Mouse (Mus musculus) CH12.LX (cell line): Measurements from ENCODE around the gene Habp4. TPM values are rescaled to one million over a fixed set of nuclear protein-coding genes. Genes with fewer than 3 reads are reported as not detected.

Experiments
- DNase-seq: peaks from one replicate; pipeline ENCODE4 v3.0.0-alpha.2; 2013; ENCODE audit errors: extremely low read depth
- H3K27ac ChIP-seq: 2 replicates; pipeline ENCODE4 v1.5.1; 2012; ENCODE audit warnings: low read depth, mild to moderate bottlenecking, control low read depth, moderate library complexity; ENCODE audit not compliant: insufficient read depth
- H3K27me3 ChIP-seq: replicated peaks from 2 replicates; pipeline ENCODE3; 2012; ENCODE audit warnings: inconsistent platforms
- H3K36me3 ChIP-seq, 2 experiments: replicated peaks in 1 of 2; 2 replicates each; pipeline versions ENCODE3 to v1.6.1; 2012; ENCODE audit warnings: inconsistent platforms in 1 of 2, low read length in 1 of 2, mild to moderate bottlenecking in 1 of 2, mixed read lengths in 1 of 2, moderate library complexity in 1 of 2; ENCODE audit not compliant: control insufficient read depth in 1 of 2, insufficient read depth in 1 of 2
- H3K4me1 ChIP-seq, 2 experiments: 2 replicates each; pipeline ENCODE4 v1.6.1; 2012; ENCODE audit warnings: inconsistent platforms in 1 of 2, moderate library complexity in 1 of 2; ENCODE audit not compliant: insufficient read depth in 2 of 2, control insufficient read depth in 1 of 2
- H3K4me2 ChIP-seq: 2 replicates; pipeline ENCODE4 v1.6.1; 2012; ENCODE audit warnings: low read depth, mild to moderate bottlenecking, control low read depth; ENCODE audit not compliant: poor library complexity, insufficient read depth, severe bottlenecking
- H3K4me3 ChIP-seq, 3 experiments: fragments of 150-350 bp in 1 of 3; sonication (generic) in 1 of 3; replicated peaks in 1 of 3; 2 replicates each; pipeline versions ENCODE3 to v1.5.1; 2011 to 2012; ENCODE audit warnings: low read depth in 2 of 3, low read length in 2 of 3, mild to moderate bottlenecking in 2 of 3, moderate library complexity in 2 of 3, control low read depth in 1 of 3, improper control_type of control experiment in 1 of 3, inconsistent platforms in 1 of 3, mixed read lengths in 1 of 3; ENCODE audit not compliant: poor library complexity in 1 of 3
- H3K79me2 ChIP-seq: replicated peaks from 2 replicates; pipeline ENCODE4 v1.6.1; 2012; ENCODE audit warnings: mild to moderate bottlenecking, moderate library complexity; ENCODE audit not compliant: control insufficient read depth, poor library complexity, insufficient read depth, severe bottlenecking; ENCODE audit errors: extremely low read depth
- H3K9ac ChIP-seq: 2 replicates; pipeline ENCODE4 v1.6.1; 2012; ENCODE audit warnings: low read depth, mild to moderate bottlenecking, control low read depth, moderate library complexity; ENCODE audit not compliant: insufficient read depth
- H3K9me3 ChIP-seq: replicated peaks from 2 replicates; pipeline ENCODE3; 2012; ENCODE audit warnings: low read length, inconsistent platforms, mixed read lengths
- CTCF ChIP-seq, 2 experiments: IDR thresholded peaks in 1 of 2; conservative IDR thresholded peaks in 1 of 2; 2 replicates each; pipeline ENCODE4 v1.5.1; 2011 to 2012; ENCODE audit warnings: low read depth in 2 of 2, low read length in 2 of 2, improper control_type of control experiment in 1 of 2, inconsistent platforms in 1 of 2, mild to moderate bottlenecking in 1 of 2, moderate library complexity in 1 of 2
- E2F4 ChIP-seq: IDR thresholded peaks from 2 replicates; pipeline ENCODE4 v1.6.1; 2011; ENCODE audit warnings: low read depth, low read length, improper control_type of control experiment; ENCODE audit not compliant: insufficient replicate concordance
- EP300 ChIP-seq: IDR thresholded peaks from 2 replicates; pipeline ENCODE4 v1.6.1; 2011; ENCODE audit warnings: low read length, improper control_type of control experiment
- HCFC1 ChIP-seq: IDR thresholded peaks from 2 replicates; pipeline ENCODE4 v1.6.1; 2012; ENCODE audit warnings: low read depth, mild to moderate bottlenecking, inconsistent platforms, low read length, improper control_type of control experiment
- JUND ChIP-seq: conservative IDR thresholded peaks from 2 replicates; pipeline ENCODE4 v1.6.1; 2011; ENCODE audit warnings: low read depth, low read length, improper control_type of control experiment
- MAFK ChIP-seq: IDR thresholded peaks from 2 replicates; pipeline ENCODE4 v1.6.1; 2011; ENCODE audit warnings: low read length, improper control_type of control experiment; ENCODE audit not compliant: insufficient replicate concordance
- MAX ChIP-seq: IDR thresholded peaks from 2 replicates; pipeline ENCODE4 v1.6.1; 2011; ENCODE audit warnings: low read length, improper control_type of control experiment
- MAZ ChIP-seq: IDR thresholded peaks from 2 replicates; pipeline ENCODE4 v1.6.1; 2012; ENCODE audit warnings: low read depth, mild to moderate bottlenecking, inconsistent platforms, low read length, improper control_type of control experiment, moderate library complexity
- MXI1 ChIP-seq: IDR thresholded peaks from 2 replicates; pipeline ENCODE4 v1.6.1; 2011; ENCODE audit warnings: mild to moderate bottlenecking, low read depth, low read length, improper control_type of control experiment
- MYC ChIP-seq: IDR thresholded peaks from 2 replicates; pipeline ENCODE4 v1.6.1; 2011; ENCODE audit warnings: low read depth, mild to moderate bottlenecking, improper control_type of control experiment, low read length
- NELFE ChIP-seq: IDR thresholded peaks from 2 replicates; pipeline ENCODE4 v1.6.1; 2011; ENCODE audit warnings: low read depth, low read length, improper control_type of control experiment
- NRF1 ChIP-seq: IDR thresholded peaks from 2 replicates; pipeline ENCODE4 v1.6.1; 2014; ENCODE audit warnings: low read depth, mild to moderate bottlenecking, inconsistent platforms, low read length, improper control_type of control experiment, moderate library complexity
- PAX5 ChIP-seq: IDR thresholded peaks from 2 replicates; pipeline ENCODE4 v1.6.1; 2012; ENCODE audit warnings: low read length, inconsistent platforms, mixed read lengths
- POLR2AphosphoS2 ChIP-seq: IDR thresholded peaks from 2 replicates; pipeline ENCODE4 v1.6.1; 2011; ENCODE audit warnings: low read depth, low read length, improper control_type of control experiment
- RAD21 ChIP-seq: IDR thresholded peaks from 2 replicates; pipeline ENCODE4 v1.6.1; 2011; ENCODE audit warnings: low read depth, mild to moderate bottlenecking, low read length, improper control_type of control experiment, moderate library complexity
- TCF12 ChIP-seq: IDR thresholded peaks from 2 replicates; pipeline ENCODE4 v1.6.1; 2014; ENCODE audit warnings: low read depth, mild to moderate bottlenecking, inconsistent platforms, low read length, improper control_type of control experiment
- UBTF ChIP-seq: IDR thresholded peaks from 2 replicates; pipeline ENCODE4 v1.6.1; 2012; ENCODE audit warnings: low read depth, mild to moderate bottlenecking, inconsistent platforms, low read length, improper control_type of control experiment, moderate library complexity
- USF1 ChIP-seq: IDR thresholded peaks from 2 replicates; pipeline ENCODE4 v1.6.1; 2014; ENCODE audit warnings: low read depth, mild to moderate bottlenecking, inconsistent platforms, low read length, improper control_type of control experiment
- ZKSCAN1 ChIP-seq: IDR thresholded peaks from 2 replicates; pipeline ENCODE4 v1.6.1; 2012; ENCODE audit warnings: low read depth, inconsistent platforms, low read length, improper control_type of control experiment, borderline replicate concordance
- dilution Hi-C: fragments of 300-500 bp; cut with MboI; formaldehyde crosslinking; loops from 2 replicates; pipeline ENCODE4 v1.14.3; 2020; ENCODE audit warnings: low sequenced_read_pairs; ENCODE audit not compliant: extremely low pct_unique_long_range_greater_than_20kb, extremely low pct_ligation_motif_present
- in situ Hi-C: fragments of 300-500 bp; cut with MboI; formaldehyde crosslinking; loops from 3 replicates; pipeline ENCODE4 v1.14.3; 2019; ENCODE audit warnings: low sequenced_read_pairs, low pct_ligation_motif_present, low pct_unique_long_range_greater_than_20kb, mixed read lengths
- polyA plus RNA-seq: library from polyadenylated mRNA; unstranded; fragments of >175 nt; gene quantifications from 2 replicates; pipeline ENCODE4 v1.2.1, GENCODE M21; 2012; ENCODE audit warnings: low read depth; ENCODE audit not compliant: insufficient read length
- total RNA-seq, 2 experiments: library from RNA; depleted of rRNA; stranded (reverse); fragments of 300-350 nt in 1 of 2; fragments of >200 nt in 1 of 2; gene quantifications; 2 replicates each; pipeline ENCODE4 v1.2.3; 2012 to 2014

Habp4 gene
- total and polyA plus RNA-seq, 3 experiments: 3.3 to 3.5 (median 3.3) TPM

DNA sequence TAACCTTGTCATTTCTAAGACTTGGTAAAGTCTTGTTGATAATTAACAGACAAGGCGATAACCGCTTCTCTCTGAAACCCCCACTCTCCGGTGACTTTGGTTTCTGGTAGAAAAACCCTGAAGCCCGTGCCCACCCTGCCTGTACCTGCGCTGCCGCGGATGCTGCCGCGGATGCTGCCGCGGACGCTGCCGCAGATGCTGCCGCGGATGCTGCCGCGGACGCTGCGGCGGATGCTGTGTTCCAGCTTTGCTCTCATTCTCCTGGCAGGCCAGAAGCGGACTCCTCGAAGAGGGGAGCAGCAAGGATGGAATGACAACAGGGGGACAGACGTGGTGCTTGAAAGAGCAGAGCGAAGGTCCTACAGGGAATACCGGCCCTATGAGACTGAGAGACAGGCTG lies 8.1 kb downstream of the Habp4 start:
- Histone ChIP-seq H3K36me3 (peaks cover 0 to 2% of the 10 kb centered on the region in 2 experiments), H3K79me2 (no peaks in the 10 kb centered on the region)
- dilution Hi-C loops: no loop called here
- TF ChIP-seq MXI1: no peak
- TF ChIP-seq MAZ: no peak
- no peak for TF ChIP-seq RAD21
- TF ChIP-seq CTCF (conservative IDR thresholded peaks at IDR 0.05 in 1 of 2, IDR thresholded peaks at IDR 0.05 in 1 of 2; ENCODE audit: low read depth in 2 of 2, low read length in 2 of 2): no peak
- no peak for TF ChIP-seq E2F4
- TF ChIP-seq MAFK: no peak
- no peak for TF ChIP-seq EP300
- TF ChIP-seq ZKSCAN1: no peak
- TF ChIP-seq NRF1: no peak
- TF ChIP-seq MYC: no peak
- TF ChIP-seq MAX: no peak
- TF ChIP-seq UBTF: no peak
- no peak for TF ChIP-seq PAX5
- no peak for TF ChIP-seq NELFE
- TF ChIP-seq, all 38 proteins: peak for 0
- Histone ChIP-seq H3K4me2 (no peak overlapping the region), H3K27ac (no peak overlapping the region), H3K4me3 (no peak overlapping the region), H3K9ac (no peak overlapping the region), H3K9me3 (no peaks in the 10 kb centered on the region), H3K27me3 (no peaks in the 10 kb centered on the region), H3K4me1 (no peaks in the 10 kb centered on the region)
- in situ Hi-C loops: no loop called here
- no peak for DNase-seq

DNA sequence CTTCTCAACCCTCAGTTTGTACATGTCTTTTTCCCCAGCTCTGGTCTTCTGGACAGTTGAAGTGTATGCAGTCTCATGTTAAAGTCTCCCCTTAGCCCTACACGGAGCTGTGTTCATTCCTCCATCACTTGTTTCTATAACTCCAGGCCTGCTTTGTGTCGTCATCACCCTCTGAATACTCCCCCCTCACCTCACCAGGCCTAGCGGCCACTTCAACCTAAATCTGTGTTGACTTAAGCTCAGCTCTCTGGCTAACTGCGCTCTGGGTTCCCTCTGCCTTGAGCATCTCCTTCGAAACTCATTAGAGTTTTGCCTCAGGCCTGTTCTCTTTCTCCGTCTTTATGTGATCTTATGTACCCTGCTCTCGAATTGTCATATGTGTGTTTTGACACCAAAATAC lies 16.4 kb downstream of the Habp4 start:
- Histone ChIP-seq H3K4me1 (no peaks in the 10 kb centered on the region), H3K9me3 (no peaks in the 10 kb centered on the region), H3K36me3 (no peaks in the 10 kb centered on the region), H3K9ac (no peak overlapping the region), H3K79me2 (no peaks in the 10 kb centered on the region), H3K4me3 (no peak overlapping the region)
- dilution Hi-C loops: no loop called here
- TF ChIP-seq POLR2AphosphoS2 (no peak), JUND (no peak), HCFC1 (no peak), USF1 (no peak), TCF12 (no peak)
- TF ChIP-seq, all 38 proteins: peak for 0
- Histone ChIP-seq H3K27ac (no peak overlapping the region), H3K27me3 (no peaks in the 10 kb centered on the region), H3K4me2 (no peak overlapping the region)
- DNase-seq: no peak
- in situ Hi-C loops: no loop called here
